Mouse (Mus musculus): ENCODE data around the gene Yars. TPM values are rescaled to one million over a fixed set of nuclear protein-coding genes. Genes with fewer than 3 reads are reported as not detected.

Yars gene
- polyA plus RNA-seq, 1 experiment from 2014 or later: 72.3 TPM

DNA sequence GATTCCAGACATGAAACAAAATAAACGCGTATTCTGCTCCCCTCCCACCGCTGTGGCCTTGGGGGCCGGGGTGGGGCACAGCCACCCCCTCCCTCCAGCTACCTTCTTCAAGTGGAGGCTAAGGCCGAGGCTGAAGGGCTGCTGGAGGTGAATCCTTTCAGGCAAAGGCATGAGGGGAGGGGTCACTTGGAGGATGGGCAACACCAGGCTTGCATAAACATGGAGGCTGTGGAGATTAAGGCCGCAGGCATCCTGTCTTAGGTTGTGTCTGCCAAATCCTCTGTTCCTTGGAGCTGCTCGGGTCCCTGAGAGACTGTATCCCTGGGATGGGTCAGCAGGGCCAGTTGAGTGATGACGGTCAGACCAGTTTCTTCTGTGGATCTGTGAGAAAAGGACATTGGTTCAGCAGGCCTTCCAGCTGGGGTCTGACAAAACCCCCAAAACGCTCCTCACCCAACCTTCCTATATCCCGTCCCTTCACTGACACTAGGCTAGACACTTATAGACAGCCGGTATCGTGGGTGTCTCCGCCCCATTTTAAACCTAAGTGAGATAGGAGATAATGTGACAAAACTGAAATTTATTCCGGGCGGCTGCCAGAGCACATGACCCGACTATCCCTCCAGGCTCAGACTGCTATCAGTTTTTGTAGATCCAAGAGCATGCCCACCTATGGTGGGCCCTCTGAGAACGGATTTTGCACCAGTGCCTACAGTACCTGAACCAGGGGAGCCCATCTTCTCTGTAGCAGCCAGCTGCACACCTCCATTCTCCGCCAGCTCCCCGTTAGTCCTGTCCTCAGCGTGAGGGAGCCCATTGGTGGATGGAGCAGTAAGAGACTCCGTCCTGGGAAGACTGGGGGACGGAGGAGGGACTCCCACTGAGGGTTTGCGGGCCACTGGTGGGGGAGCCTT lies 31.8 kb downstream of the Yars start:
- Histone ChIP-seq H3K4me1 (peaks cover 11% of the 10 kb centered on the region), H3K27ac (no peak overlapping the region), H3K36me3 (peaks cover 54% of the 10 kb centered on the region), H3K4me2 (no peak overlapping the region), H3K9me3 (no peaks in the 10 kb centered on the region), H3K4me3 (replicated peaks) (no peak overlapping the region), H3K27me3 (replicated peaks) (no peaks in the 10 kb centered on the region; the same call in 1 of the 2 replicates), H3K9ac (no peak overlapping the region)
- no peak for ATAC-seq (ENCODE audit: insufficient read depth, low FRiP score, low read depth)
- WGBS: 71% methylated on average over 23 of the region's 23 CpGs

DNA sequence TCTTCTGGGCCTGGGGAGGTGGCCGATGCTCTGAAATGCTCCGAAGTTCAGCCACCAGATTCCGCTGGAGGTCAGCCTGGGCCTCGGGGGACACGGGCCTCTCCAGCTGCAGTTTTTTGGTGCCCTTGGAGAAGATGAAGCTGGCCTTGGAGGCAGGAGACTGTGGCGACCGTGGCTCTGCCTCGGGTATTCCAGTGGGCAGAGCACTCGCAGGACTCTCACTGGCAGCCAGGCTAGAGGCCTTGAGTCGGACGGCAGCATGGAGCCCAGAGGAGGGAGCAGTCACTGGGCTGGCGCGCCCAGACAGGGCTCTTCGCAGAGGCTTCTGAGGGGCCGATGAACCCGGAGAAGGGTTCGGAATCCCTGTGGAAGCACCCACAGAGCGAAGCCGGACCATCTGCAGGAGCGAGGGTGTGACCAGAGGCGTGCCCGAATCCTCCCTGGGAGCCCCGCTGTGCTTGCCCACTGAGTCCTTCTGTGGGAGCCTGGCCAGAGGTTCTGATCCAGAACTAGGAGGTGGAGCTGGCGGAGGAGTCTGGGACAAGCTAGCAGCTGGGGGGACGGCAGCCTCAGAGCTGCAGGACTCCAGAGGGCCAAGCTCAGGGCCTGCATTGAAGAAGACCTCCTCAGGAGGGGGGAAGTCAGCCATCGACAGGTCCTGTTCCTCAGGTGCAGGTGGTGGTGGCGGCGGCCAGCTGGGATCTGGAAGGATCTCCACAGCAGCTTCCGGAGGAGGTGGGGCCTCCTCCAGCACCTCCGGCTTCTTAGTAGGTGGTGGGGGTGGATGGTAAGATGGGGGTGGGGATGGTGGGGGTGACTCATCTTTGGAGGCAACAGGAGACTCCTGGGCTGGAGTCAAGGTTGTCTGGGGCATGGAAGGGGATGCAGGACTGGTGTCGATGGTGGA lies 32.7 kb downstream of the Yars start:
- Histone ChIP-seq H3K27me3 (replicated peaks) (no peaks in the 10 kb centered on the region; the same call in 1 of the 2 replicates), H3K27ac (no peak overlapping the region), H3K9ac (no peak overlapping the region), H3K4me1 (peaks cover 21% of the 10 kb centered on the region), H3K4me3 (replicated peaks) (no peak overlapping the region), H3K4me2 (no peak overlapping the region), H3K9me3 (no peaks in the 10 kb centered on the region), H3K36me3 (peaks cover 48% of the 10 kb centered on the region)
- ATAC-seq (ENCODE audit: insufficient read depth, low FRiP score, low read depth): no peak
- WGBS: 76% methylated on average over 31 of the region's 31 CpGs

DNA sequence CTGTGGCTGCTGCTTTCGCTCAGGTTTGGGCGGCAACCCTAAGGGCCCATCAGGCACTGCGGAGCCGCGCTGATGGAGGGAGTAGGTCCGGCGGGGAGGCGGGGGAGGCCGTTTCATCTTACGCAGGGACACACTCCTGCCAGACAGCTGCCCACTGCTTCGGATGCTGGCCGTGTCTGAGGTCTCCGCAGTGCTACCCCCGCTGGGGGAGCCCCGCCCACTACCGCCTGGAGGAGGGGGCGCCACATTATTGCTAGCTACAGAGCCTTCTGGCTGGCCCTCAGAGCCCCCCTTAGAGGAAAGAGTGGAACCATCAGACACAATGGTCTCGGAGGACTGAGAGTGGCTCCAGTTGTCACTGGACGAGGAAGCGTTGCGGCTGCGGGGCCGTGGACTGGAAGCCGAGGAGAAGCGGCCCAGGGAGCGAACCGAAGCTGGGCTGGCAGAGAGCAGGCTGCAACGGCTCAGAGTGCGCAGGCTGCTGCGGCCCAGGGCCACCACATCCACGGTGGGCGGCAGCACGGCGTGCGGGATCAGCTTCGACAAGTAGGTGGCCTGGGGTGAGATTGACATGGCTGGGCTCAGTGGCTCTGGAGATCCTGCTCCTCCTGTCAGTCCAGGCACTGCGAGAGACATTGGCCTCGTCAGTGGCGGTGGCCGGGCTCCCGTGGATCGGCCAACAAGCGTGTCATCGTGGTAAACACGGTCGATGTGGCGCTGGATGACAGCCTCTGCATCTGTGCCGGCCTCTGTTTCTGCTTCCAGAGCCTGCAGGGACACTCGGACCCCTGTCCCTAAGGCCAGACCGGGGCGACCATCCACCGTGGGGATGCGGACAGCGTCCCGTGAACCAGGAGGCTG lies 34.1 kb downstream of the Yars start:
- peaks cover 31% of the 10 kb centered on the region for H3K4me1 ChIP-seq
- 48% methylated on average over 55 of the region's 55 CpGs for WGBS
- peak overlapping the region; percentile 44 for H3K4me2 ChIP-seq
- H3K9me3 ChIP-seq: no peaks in the 10 kb centered on the region
- H3K27me3 ChIP-seq (replicated peaks): no peaks in the 10 kb centered on the region; the same call in 1 of the 2 replicates
- no peak for ATAC-seq (ENCODE audit: insufficient read depth, low FRiP score, low read depth)
- H3K36me3 ChIP-seq: peaks cover 36% of the 10 kb centered on the region
- H3K27ac ChIP-seq: no peak overlapping the region
- no peak overlapping the region for H3K9ac ChIP-seq
- 0 out of 2 replicates have a peak overlapping the region, but pooled peaks have one; percentile 5 for H3K4me3 ChIP-seq (replicated peaks)

DNA sequence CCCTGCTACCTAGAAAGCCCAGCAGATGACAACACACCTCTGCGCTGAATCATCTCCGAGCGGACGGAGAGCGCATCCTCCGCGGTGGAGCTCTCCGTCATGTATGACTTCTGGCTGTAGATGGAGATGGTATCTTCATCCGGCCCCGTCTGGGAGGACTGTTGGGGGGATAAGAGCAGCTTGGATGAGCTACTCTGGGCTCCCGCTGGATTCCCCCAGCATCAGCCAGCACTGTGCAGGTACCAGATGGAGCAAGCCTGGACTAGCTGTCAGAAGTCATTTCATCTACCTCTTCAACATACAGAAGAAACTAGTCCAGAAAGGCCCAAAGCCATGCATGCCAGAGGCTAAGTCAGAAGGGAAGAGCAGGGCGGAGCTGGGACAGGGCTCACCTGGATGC lies 35.8 kb downstream of the Yars start:
- H3K9ac ChIP-seq: no peak overlapping the region
- no peak overlapping the region for H3K27ac ChIP-seq
- no peak overlapping the region for H3K4me3 ChIP-seq (replicated peaks)
- 95% methylated on average over 12 of the region's 12 CpGs for WGBS
- no peaks in the 10 kb centered on the region; the same call in 1 of the 2 replicates for H3K27me3 ChIP-seq (replicated peaks)
- no peak overlapping the region for H3K4me2 ChIP-seq
- H3K36me3 ChIP-seq: peaks cover 21% of the 10 kb centered on the region; the same call in 1 of the 2 replicates
- no peak for ATAC-seq (ENCODE audit: insufficient read depth, low FRiP score, low read depth)
- H3K9me3 ChIP-seq: no peaks in the 10 kb centered on the region
- H3K4me1 ChIP-seq: peaks cover 35% of the 10 kb centered on the region

DNA sequence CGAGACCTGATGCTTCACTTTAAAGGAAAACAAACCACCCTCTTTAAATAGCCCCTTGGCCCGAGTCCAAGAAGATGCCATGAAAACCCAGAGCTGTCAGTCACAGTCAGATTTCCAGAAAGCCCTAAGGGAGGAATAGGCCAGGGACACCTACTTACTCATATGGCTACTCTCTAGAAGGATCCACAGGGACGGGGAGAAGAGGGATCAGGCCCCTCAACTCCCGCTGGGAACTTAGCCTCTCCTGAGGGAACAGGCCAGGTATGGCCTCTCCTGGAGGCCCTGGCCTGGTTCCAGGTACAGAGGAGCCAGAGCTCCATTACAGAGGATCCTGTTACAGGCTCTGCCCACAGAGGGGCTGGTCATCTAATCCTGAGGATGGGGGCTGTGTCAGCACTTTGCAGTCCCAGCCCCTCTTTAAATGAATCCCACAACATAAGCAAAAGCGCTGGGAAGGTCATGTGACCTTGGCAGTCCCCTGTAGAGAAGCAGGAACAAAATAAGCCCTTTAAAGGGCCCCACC lies 36.9 kb downstream of the Yars start:
- Histone ChIP-seq H3K36me3 (peaks cover 13% of the 10 kb centered on the region; the same call in 1 of the 2 replicates), H3K27ac (0 out of 2 replicates have a peak overlapping the region, but pooled peaks have one; percentile 26), H3K4me1 (peaks cover 36% of the 10 kb centered on the region), H3K9ac (no peak overlapping the region), H3K4me3 (replicated peaks) (no peak overlapping the region), H3K4me2 (peak overlapping the region; percentile 51), H3K9me3 (no peaks in the 10 kb centered on the region), H3K27me3 (replicated peaks) (no peaks in the 10 kb centered on the region; the same call in 1 of the 2 replicates)
- 25% methylated on average over 5 of the region's 5 CpGs for WGBS
- no peak for ATAC-seq (ENCODE audit: insufficient read depth, low FRiP score, low read depth)

DNA sequence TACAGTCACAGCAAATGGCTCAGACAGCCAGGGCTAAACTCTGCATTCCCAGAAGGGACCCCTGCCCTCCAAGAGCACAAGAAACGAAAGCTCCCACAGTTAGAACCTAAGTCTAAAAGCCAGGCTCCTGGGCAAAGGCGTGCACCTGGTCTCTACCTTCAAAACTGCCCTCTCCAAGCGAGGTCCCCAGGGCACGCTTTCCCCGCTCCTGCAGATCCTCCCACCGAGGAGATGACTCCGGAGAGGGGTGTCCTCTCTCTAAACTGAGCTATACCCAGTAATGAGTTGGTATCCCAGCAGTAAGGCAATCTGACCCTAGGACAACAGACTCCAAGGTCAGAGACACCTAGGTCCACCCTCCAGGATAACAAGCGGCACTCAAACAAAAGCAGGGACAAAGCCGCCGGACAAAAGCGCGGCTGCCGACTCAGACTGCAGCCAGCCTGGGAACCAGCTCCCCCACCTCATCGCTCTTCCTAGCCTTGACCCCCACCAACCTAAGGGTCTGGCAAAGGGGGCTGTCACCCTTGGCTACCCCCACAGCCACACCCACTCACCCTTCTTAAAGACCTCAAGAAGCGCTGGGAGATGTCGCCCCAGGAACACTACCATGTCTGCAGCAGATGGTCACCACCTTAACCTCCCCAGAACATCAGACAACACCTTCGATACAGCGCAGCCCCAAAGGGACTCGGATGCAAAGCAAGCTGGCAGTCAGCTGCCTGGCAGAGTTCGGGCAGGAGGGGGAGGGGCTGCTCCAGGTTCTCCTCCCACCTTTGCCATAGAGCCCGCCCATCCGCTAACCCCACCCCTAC lies 37.8 kb downstream of the Yars start:
- WGBS: 19% methylated on average over 22 of the region's 22 CpGs
- peak overlapping the region; percentile 19 for H3K4me3 ChIP-seq (replicated peaks)

DNA sequence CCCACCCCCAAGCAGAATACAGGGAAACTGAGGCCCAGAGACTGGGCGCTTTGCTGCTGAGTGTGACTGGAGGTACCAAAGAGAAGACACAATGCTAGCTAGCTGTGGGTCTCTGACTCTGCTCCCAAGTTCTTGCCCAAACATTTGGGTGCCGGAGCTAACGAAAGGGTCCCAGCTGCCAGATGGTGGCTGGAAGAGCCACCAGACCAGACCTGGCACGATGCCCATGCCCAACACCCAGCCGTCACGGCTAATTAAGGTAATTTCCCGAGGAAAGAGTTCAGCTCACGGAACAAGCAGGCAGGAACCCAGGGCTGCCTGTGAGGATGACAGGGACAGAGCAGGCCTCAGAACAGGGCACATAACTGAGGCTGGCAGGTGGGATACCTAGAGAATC lies 38.4 kb downstream of the Yars start:
- H3K36me3 ChIP-seq: peaks cover 11% of the 10 kb centered on the region; the same call in 1 of the 2 replicates
- H3K4me1 ChIP-seq: peaks cover 48% of the 10 kb centered on the region
- H3K4me3 ChIP-seq (replicated peaks): no peak overlapping the region
- no peaks in the 10 kb centered on the region for H3K9me3 ChIP-seq
- H3K27ac ChIP-seq: peak overlapping the region; percentile 42; the same call in 1 of the 2 replicates
- H3K27me3 ChIP-seq (replicated peaks): no peaks in the 10 kb centered on the region
- 42% methylated on average over 8 of the region's 8 CpGs for WGBS
- H3K4me2 ChIP-seq: peak overlapping the region; percentile 51
- no peak for ATAC-seq (ENCODE audit: insufficient read depth, low FRiP score, low read depth)
- H3K9ac ChIP-seq: no peak overlapping the region

More for the DNA sequence above, 37.8 kb downstream of the Yars start:
- ATAC-seq (ENCODE audit: insufficient read depth, low FRiP score, low read depth): no peak
- Histone ChIP-seq H3K9ac (no peak overlapping the region), H3K4me1 (peaks cover 44% of the 10 kb centered on the region), H3K9me3 (no peaks in the 10 kb centered on the region), H3K36me3 (peaks cover 11% of the 10 kb centered on the region; the same call in 1 of the 2 replicates), H3K27me3 (replicated peaks) (no peaks in the 10 kb centered on the region; the same call in 1 of the 2 replicates), H3K4me2 (peak overlapping the region; percentile 51), H3K27ac (peak overlapping the region; percentile 42; the same call in 1 of the 2 replicates)

DNA sequence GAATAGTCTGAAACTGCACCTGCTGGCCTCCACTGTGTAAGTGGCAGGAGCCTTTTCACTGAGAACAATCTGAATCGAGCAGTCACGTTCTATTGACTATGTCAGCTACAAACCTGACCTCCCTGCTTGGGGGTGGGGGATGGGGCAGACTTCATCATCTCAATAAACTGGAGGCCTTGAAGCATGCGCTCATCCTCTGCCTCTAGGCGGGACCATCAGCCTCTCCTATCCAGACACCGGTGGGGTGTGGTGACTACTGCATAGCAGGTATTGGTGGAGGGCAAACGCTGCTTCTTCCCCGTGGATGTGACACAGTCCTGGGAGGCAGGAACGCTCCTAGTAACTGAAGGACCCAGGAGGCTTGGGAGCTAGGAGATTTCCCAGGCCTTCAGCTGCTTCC lies 41.4 kb downstream of the Yars start:
- Histone ChIP-seq H3K4me1 (peaks cover 56% of the 10 kb centered on the region), H3K27me3 (replicated peaks) (no peaks in the 10 kb centered on the region), H3K36me3 (no peaks in the 10 kb centered on the region), H3K9ac (no peak overlapping the region), H3K4me3 (replicated peaks) (no peak overlapping the region), H3K9me3 (no peaks in the 10 kb centered on the region), H3K27ac (peak overlapping the region; percentile 93), H3K4me2 (peak overlapping the region; percentile 41; the same call in 1 of the 2 replicates)
- 53% methylated on average over 8 of the region's 8 CpGs for WGBS
- no peak for ATAC-seq (ENCODE audit: insufficient read depth, low FRiP score, low read depth)

DNA sequence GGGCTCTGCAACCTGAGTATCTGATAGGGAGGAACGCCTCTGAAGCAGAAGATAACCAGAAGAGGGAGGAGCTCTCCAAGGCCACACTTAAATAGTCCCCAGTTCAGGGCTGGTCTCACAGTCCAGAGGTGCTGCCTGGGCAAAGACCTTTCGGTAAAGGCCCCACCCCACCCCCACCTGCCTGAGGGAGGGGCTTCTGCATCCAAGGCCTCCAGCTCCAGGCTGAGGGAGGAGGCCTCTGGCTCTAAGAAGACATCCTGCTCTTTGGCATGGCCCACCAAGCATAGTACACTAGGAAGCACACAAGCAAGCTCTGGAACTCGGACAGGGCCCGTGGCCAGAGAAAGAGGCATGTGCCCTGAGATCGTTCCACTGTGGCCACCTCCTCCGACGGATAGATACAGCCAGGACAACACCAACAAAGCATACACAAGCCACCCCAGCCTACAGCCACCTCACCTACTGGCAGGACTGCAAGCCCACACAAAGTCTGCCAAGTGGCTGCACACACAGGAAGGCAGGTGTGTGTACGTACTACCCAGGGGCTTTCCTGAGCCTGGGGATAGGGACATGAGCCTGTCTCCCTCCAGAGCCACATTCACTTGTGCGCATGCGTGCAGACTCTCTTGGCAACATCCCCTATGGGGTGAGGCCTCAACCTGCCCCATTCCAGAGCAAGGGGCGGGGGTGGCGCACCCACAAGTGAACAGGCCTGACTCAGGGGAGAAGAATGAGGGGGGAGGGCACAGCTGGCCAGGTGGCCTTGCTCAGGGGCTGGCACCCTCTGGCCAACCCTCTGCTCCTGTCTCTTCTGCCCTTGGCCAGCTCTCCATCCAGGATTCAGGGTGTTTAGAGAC lies 42.3 kb downstream of the Yars start:
- Histone ChIP-seq H3K4me2 (peak overlapping the region; percentile 41), H3K4me1 (peaks cover 47% of the 10 kb centered on the region), H3K27me3 (replicated peaks) (no peaks in the 10 kb centered on the region), H3K36me3 (no peaks in the 10 kb centered on the region), H3K27ac (peak overlapping the region; percentile 93), H3K9ac (no peak overlapping the region), H3K4me3 (replicated peaks) (peak overlapping the region; percentile 5; the same call in 1 of the 2 replicates), H3K9me3 (no peaks in the 10 kb centered on the region)
- 49% methylated on average over 12 of the region's 12 CpGs for WGBS
- peak; percentile 55 for ATAC-seq (ENCODE audit: insufficient read depth, low FRiP score, low read depth)

Measured in stomach, embryonic 15.5 days (tissue).